Mouse (Mus musculus): ENCODE results near the gene Dpy30. TPM values are rescaled to one million over a fixed set of nuclear protein-coding genes. Genes with fewer than 3 reads are reported as not detected.
"Not testable (repeated sequence)": the region's sequence is repeated elsewhere in the genome, so short reads cannot be mapped to it uniquely, and the experiment has no call there.

The Dpy30 gene
- 10 to 100 TPM; 42.1 to 43.4 TPM for total RNA-seq (2021)

- intact Hi-C loops (cut with DNase I) = no loop called here
Observed at GRCm38 (mm10) chr17:74323844-74324243, at the start of gene Dpy30. Gene Dpy30, minus strand, starts transcription at chr17:74323944.

GRCm38 (mm10) chr17:74363592-74363991 lies 39.8 kb upstream of the Dpy30 start:
- no peak for DNase-seq (ENCODE audit: low spot score in 2 of 2)
- intact Hi-C loops (cut with DNase I) = no loop called here

More at GRCm38 (mm10) chr17:74323844-74324243, at the start of gene Dpy30:
- no peak for DNase-seq (ENCODE audit: low spot score in 2 of 2)

- intact Hi-C loops (cut with DNase I) = no loop called here
- no peak for DNase-seq (ENCODE audit: low spot score in 2 of 2)
Observed at GRCm38 (mm10) chr17:74341151-74341550, 17.4 kb upstream of the Dpy30 start.

- peak; percentile 63 to 72 for DNase-seq (ENCODE audit: low spot score in 2 of 2)
- intact Hi-C loops (cut with DNase I) = loop anchor here (2.0 kb wide), 2 partner anchors 44 to 56 kb away; partner anchors contain the start of genes Memo1 and Slc30a6
Observed at GRCm38 (mm10) chr17:74338937-74339804, 15.4 kb upstream of the Dpy30 start, which contains the start of gene Spast. Gene Spast, plus strand, starts transcription at chr17:74338987.

GRCm38 (mm10) chr17:74338225-74338931 lies 14.6 kb upstream of the Dpy30 start:
- intact Hi-C loops (cut with DNase I) = loop anchor here (2.0 kb wide), 2 partner anchors 44 to 56 kb away; partner anchors contain the start of genes Memo1 and Slc30a6
- peak; percentile 94 for DNase-seq (ENCODE audit: low spot score in 2 of 2)

GRCm38 (mm10) chr17:74331049-74331676 lies 7.4 kb upstream of the Dpy30 start:
- no peak for DNase-seq (ENCODE audit: low spot score in 2 of 2)
- intact Hi-C loops (cut with DNase I) = no loop called here

GRCm38 (mm10) chr17:74328146-74328545 lies 4.4 kb upstream of the Dpy30 start:
- intact Hi-C loops (cut with DNase I) = not testable (repeated sequence)

GRCm38 (mm10) chr17:74327195-74327594 lies 3.5 kb upstream of the Dpy30 start:
- intact Hi-C loops (cut with DNase I); DNase-seq (ENCODE audit: low spot score in 2 of 2): not testable (repeated sequence)

More at GRCm38 (mm10) chr17:74328146-74328545, 4.4 kb upstream of the Dpy30 start:
- DNase-seq (ENCODE audit: low spot score in 2 of 2) = not testable (repeated sequence)

- intact Hi-C loops (cut with DNase I) = no loop called here
Observed at GRCm38 (mm10) chr17:74322400-74323054, 1.2 kb downstream of the Dpy30 start.

GRCm38 (mm10) chr17:74318721-74319120 lies 5.0 kb downstream of the Dpy30 start:
- no peak for DNase-seq (ENCODE audit: low spot score in 2 of 2)
- intact Hi-C loops (cut with DNase I) = no loop called here

More at GRCm38 (mm10) chr17:74322400-74323054, 1.2 kb downstream of the Dpy30 start:
- no peak for DNase-seq (ENCODE audit: low spot score in 2 of 2)

GRCm38 (mm10) chr17:74316309-74316863 lies 7.4 kb downstream of the Dpy30 start:
- DNase-seq (ENCODE audit: low spot score in 2 of 2) = peak; percentile 89 to 92
- intact Hi-C loops (cut with DNase I) = loop anchor here (1.0 kb wide), 1 partner anchor 21 kb away; the partner anchor contains the start of gene Memo1

GRCm38 (mm10) chr17:74315445-74316308 lies 8.1 kb downstream of the Dpy30 start:
- intact Hi-C loops (cut with DNase I) = loop anchor here (1.0 kb wide), 1 partner anchor 20 kb away; the partner anchor contains the start of gene Memo1
- DNase-seq (ENCODE audit: low spot score in 2 of 2) = no peak

- intact Hi-C loops (cut with DNase I) = no loop called here
- DNase-seq (ENCODE audit: low spot score in 2 of 2) = no peak
Observed at GRCm38 (mm10) chr17:74306021-74306420, 17.7 kb downstream of the Dpy30 start.

- no peak for DNase-seq (ENCODE audit: low spot score in 2 of 2)
- intact Hi-C loops (cut with DNase I) = no loop called here
Observed at GRCm38 (mm10) chr17:74305616-74306015, 18.1 kb downstream of the Dpy30 start.

- intact Hi-C loops (cut with DNase I) = no loop called here
- DNase-seq (ENCODE audit: low spot score in 2 of 2) = no peak
Observed at GRCm38 (mm10) chr17:74304060-74304459, 19.7 kb downstream of the Dpy30 start.

GRCm38 (mm10) chr17:74300089-74300488 lies 23.7 kb downstream of the Dpy30 start:
- intact Hi-C loops (cut with DNase I) = no loop called here
- no peak for DNase-seq (ENCODE audit: low spot score in 2 of 2)

- DNase-seq (ENCODE audit: low spot score in 2 of 2) = not testable (repeated sequence)
Observed at GRCm38 (mm10) chr17:74296991-74297390, 26.8 kb downstream of the Dpy30 start.

More at GRCm38 (mm10) chr17:74296991-74297390, 26.8 kb downstream of the Dpy30 start:
- intact Hi-C loops (cut with DNase I) = loop anchor here (5.0 kb wide), 1 partner anchor 275 kb away; no protein-coding TSS in a partner anchor
